Mouse (Mus musculus): ENCODE measurements around the gene Prpsap2.

DNA sequence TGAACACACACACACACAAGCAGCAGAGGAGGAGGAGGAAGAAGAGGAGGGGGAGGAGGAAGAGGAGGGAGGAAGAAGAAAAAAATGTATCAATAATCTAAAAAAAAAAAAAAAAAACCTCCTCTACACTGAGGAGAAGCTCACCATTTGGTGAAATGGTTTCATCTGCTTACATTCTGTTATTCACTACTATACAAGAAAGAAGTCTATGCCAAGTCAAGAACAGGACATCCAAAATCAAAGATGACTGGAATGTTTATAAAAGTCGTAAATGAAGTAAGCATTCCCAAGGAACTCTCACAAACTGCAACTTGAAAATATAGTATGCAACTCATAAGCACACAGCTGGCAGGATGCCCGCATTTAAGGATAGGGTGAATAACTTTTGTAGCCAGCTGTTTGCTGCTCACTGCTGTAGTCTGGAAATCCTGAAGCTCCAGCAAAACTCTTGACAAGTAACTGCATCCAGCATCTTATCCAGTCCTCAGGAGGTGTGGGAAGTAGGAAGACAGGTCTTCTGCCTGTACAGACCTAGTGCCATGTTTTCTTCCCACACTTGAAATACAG is 46.7 kb upstream of the Prpsap2 start:
- TF ChIP-seq CTCF (IDR thresholded peaks at IDR 0.05; ENCODE audit: low read depth, low read length): no peak
- TF ChIP-seq POLR2A (IDR thresholded peaks at IDR 0.05; ENCODE audit: extremely low read depth, insufficient read depth, low read length): no peak
